Mouse (Mus musculus) CD4-positive naive resting alpha-beta T cell, adult 76 days (primary cell): Measurements from ENCODE around the gene Scube2. TPM values are rescaled to one million over a fixed set of nuclear protein-coding genes. Genes with fewer than 3 reads are reported as not detected.

ENCODE experiments used
- total RNA-seq: library from RNA; stranded (reverse); gene quantifications from one replicate; pipeline ENCODE4 v1.2.4, GENCODE M21; 2023

Gene Scube2
- not detected for total RNA-seq

GRCm38 (mm10) chr7:109865370-109866229 lies at the start of gene Scube2:
TSS of gene Scube2 (minus strand) at chr7:109865679.

GRCm38 (mm10) chr7:109781470-109782203 lies 83.8 kb downstream of the Scube2 start, which contains the start of gene Nrip3:
TSS of gene Nrip3 (minus strand) at chr7:109782025.

GRCm38 (mm10) chr7:109752008-109752925 lies 113.2 kb downstream of the Scube2 start, which contains the start of gene Tmem9b:
TSS of gene Tmem9b (minus strand) at chr7:109752875.

Other genes with a start within 250 kb of the Scube2 start
- 1.2 TPM for gene St5, start 162.1 kb downstream of the Scube2 start, total RNA-seq
- 8.0 TPM for gene Akip1, start 162.0 kb downstream of the Scube2 start, total RNA-seq
- gene BC051019, start 141.8 kb downstream of the Scube2 start, total RNA-seq, result not detected
- 2.9 TPM for gene Ascl3, start 134.0 kb downstream of the Scube2 start, total RNA-seq
- 39.3 TPM for gene Tmem9b, start 112.8 kb downstream of the Scube2 start, total RNA-seq
- gene Nrip3, start 83.7 kb downstream of the Scube2 start, total RNA-seq, result 0.32 TPM
- gene Dennd5a, start 94.8 kb upstream of the Scube2 start, total RNA-seq, result 38.8 TPM
- gene Tmem41b, start 121.2 kb upstream of the Scube2 start, total RNA-seq, result 50.1 TPM
- gene Ipo7, start 152.6 kb upstream of the Scube2 start, total RNA-seq, result 70.9 TPM
- gene Zfp143, start 195.5 kb upstream of the Scube2 start, total RNA-seq, result 24.1 TPM